Mouse (Mus musculus) limb, embryonic 15.5 days (tissue): ENCODE data around the gene Clmp. TPM values are rescaled to one million over a fixed set of nuclear protein-coding genes. Genes with fewer than 3 reads are reported as not detected.

Experiments used
- ATAC-seq: fragments of 200-750 bp; cut with Nextera tagmentation; 2 replicates; pipeline ENCODE4 v1.8.0; 2017; ENCODE audit warnings: low read depth, moderate TSS enrichment; ENCODE audit not compliant: insufficient number of reproducible peaks, low FRiP score, low TSS enrichment
- H3K27ac ChIP-seq: fragments of 300-500 bp; sonication (generic); 2 replicates; pipeline ENCODE4 v1.5.1; 2015; ENCODE audit warnings: moderate library complexity, mild to moderate bottlenecking, inconsistent platforms
- H3K27me3 ChIP-seq: fragments of 300-500 bp; sonication (generic); 2 replicates; pipeline ENCODE4 v1.6.1; 2015; ENCODE audit warnings: inconsistent platforms
- H3K36me3 ChIP-seq: fragments of 300-500 bp; sonication (generic); 2 replicates; pipeline ENCODE4 v1.6.1; 2015; ENCODE audit warnings: inconsistent platforms
- H3K4me1 ChIP-seq: fragments of 300-500 bp; sonication (generic); 2 replicates; pipeline ENCODE4 v1.6.1; 2015; ENCODE audit warnings: inconsistent platforms
- H3K4me2 ChIP-seq: fragments of 300-500 bp; sonication (generic); 2 replicates; pipeline ENCODE4 v1.6.1; 2015; ENCODE audit warnings: mild to moderate bottlenecking, inconsistent platforms
- H3K4me3 ChIP-seq: fragments of 300-500 bp; sonication (generic); 2 replicates; pipeline ENCODE4 v1.5.1; 2015; ENCODE audit warnings: mild to moderate bottlenecking, inconsistent platforms
- H3K9ac ChIP-seq: fragments of 300-500 bp; sonication (generic); 2 replicates; pipeline ENCODE4 v1.6.1; 2015; ENCODE audit warnings: inconsistent platforms
- H3K9me3 ChIP-seq: fragments of 300-500 bp; sonication (generic); 2 replicates; pipeline ENCODE4 v1.6.1; 2016; ENCODE audit warnings: inconsistent platforms
- WGBS: fragments of 180-500 bp; shearing (Covaris S2); methylation state at CpG from one replicate; pipeline ENCODE4 v1.1.7; 2015; 5-methylcytosine and 5-hydroxymethylcytosine counted together
- polyA plus RNA-seq: library from polyadenylated mRNA; unstranded; fragments of >200 nt; fragmentation: Nextera tagmentation; extraction: Ambion mirVana; gene quantifications from 2 replicates; pipeline ENCODE4 v1.2.1, GENCODE M21; 2015

Clmp gene
- polyA plus RNA-seq, 1 experiment from 2014 or later = 44.2 TPM

DNA sequence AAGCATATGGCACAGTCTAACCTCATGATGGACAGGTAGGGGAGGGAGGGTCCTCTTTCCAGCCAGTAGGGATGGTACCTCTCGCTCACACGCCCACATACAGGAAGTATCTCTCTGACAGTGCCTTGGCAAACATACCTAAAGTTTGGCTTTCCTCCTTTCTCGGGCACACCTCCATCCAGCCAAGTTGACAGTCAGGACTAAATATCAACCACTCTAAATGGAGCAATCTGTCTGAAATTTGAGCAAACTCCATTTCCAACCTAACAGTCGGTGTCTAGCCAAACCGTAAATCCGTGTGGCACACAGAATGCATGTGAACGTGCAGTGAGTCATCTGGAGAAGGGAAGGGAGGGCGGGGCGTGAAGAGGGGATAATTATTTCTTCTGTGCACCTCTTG lies 61.0 kb downstream of the Clmp start:
- Histone ChIP-seq H3K36me3 (no peaks in the 10 kb centered on the region), H3K4me2 (no peak overlapping the region), H3K27ac (peak overlapping the region; percentile 22; the same call in 1 of the 2 replicates), H3K27me3 (no peaks in the 10 kb centered on the region), H3K9me3 (no peaks in the 10 kb centered on the region), H3K9ac (no peak overlapping the region), H3K4me1 (peaks cover 25% of the 10 kb centered on the region; the same call in 1 of the 2 replicates), H3K4me3 (no peak overlapping the region)
- ATAC-seq = no peak
- WGBS = 51% methylated on average over 9 of the region's 9 CpGs

DNA sequence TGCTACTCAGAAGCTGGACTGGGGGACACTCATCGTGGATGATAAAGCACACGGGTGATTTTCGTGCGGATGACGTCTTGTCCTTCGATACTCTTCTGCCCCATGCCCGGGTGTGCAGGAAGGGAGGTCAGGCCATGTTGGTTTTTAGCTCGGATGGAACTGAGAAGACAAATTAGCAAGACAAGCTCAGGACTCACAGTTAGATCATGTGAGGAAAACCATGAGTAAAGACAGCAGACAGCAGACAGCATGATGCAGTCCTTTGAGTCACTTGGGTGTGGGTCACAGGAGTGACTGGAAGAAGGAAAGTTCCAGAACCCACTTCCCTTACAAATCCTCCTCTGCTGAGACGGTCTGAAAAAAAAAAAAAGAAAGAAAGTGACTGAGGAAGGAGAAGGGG lies 61.5 kb downstream of the Clmp start:
- Histone ChIP-seq H3K27ac (no peak overlapping the region), H3K27me3 (no peaks in the 10 kb centered on the region), H3K4me2 (no peak overlapping the region), H3K4me1 (peaks cover 27% of the 10 kb centered on the region; the same call in 1 of the 2 replicates), H3K9ac (no peak overlapping the region), H3K4me3 (no peak overlapping the region), H3K36me3 (no peaks in the 10 kb centered on the region), H3K9me3 (no peaks in the 10 kb centered on the region)
- 79% methylated on average over 9 of the region's 9 CpGs for WGBS
- ATAC-seq = no peak

DNA sequence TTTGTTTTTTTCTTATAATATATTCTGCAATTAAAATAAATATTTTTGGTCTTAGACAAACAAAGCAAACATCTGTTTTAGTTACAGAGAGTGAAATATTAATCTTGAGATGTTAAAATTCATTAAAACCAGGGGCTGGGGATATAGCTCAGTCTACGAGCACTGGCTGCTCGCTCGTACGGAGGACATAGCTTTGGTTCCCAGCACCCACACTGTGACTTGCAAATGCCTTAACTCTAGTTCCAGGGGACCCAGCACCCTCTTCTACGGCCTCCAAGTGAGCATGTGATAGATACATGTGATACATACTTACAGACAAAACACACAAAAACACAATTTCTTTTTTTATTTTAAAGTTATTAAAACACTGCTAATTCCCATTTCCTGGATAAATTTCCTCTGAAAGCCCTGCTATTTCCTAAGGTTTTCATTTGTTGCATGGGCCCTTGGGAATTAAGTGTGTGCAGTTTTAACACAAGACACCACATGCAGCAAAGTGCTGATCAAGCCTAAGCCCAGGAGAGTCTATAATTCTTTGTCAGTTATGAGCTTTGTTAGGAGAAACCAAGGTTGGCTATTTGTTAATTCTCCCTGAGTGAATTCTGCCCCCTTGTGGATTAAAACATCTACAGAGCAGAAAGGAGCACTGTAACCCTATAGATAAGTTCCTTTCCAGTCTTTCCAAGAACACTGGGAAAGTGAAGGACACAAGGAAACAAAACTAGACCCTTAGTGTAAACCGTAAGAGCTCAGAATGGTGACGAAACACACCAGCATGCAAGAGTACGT lies 64.3 kb downstream of the Clmp start:
- ATAC-seq = no peak
- 72% methylated on average over 8 of the region's 8 CpGs for WGBS
- Histone ChIP-seq H3K27me3 (no peaks in the 10 kb centered on the region), H3K4me1 (peaks cover 18% of the 10 kb centered on the region; the same call in 1 of the 2 replicates), H3K4me2 (no peak overlapping the region), H3K9me3 (no peaks in the 10 kb centered on the region), H3K27ac (no peak overlapping the region), H3K9ac (no peak overlapping the region), H3K4me3 (no peak overlapping the region), H3K36me3 (no peaks in the 10 kb centered on the region)

DNA sequence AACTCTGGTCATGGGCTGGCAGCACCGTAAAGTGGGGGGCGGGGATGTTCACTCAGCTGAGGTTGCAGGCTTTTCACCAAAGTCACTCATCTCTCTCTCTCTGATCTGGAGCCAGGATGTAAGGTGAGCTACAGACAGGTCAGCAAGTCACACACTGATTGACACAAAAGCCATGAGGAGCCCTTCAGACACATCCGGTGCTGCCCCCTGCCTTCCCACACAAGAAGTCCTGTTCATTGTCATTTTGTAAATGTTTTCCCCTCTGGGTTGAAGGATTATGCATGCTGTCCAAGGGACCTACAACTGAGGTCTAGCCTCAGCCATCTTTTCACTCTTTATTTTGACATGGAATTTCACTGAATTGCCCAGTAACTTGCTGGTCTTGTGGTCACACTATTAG lies 66.0 kb downstream of the Clmp start:
- Histone ChIP-seq H3K36me3 (no peaks in the 10 kb centered on the region), H3K4me3 (no peak overlapping the region), H3K4me2 (no peak overlapping the region), H3K27me3 (no peaks in the 10 kb centered on the region), H3K9me3 (no peaks in the 10 kb centered on the region), H3K27ac (no peak overlapping the region), H3K9ac (no peak overlapping the region), H3K4me1 (peaks cover 17% of the 10 kb centered on the region)
- WGBS = 49% methylated on average over 3 of the region's 3 CpGs
- ATAC-seq = no peak

DNA sequence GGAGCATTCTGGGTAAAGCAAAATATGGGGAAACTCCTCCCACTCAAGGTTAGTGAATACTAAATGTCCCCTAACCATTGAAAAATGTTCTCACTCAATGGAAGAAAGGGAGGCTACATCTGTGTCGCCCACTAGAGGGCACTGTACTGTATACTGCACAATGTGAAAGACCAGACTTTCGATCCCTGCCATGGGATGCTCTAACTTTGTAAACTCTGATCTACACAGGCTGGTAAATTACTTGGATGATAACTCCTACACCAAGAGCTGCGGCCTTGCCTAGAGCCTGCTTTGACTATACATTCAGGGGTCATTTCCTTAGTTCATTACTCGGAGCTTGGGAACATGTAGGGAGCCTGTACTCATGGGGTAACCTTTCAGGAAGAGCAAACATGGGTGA lies 70.6 kb downstream of the Clmp start:
- 26% methylated on average over 4 of the region's 4 CpGs for WGBS
- Histone ChIP-seq H3K4me3 (no peak overlapping the region), H3K9me3 (no peaks in the 10 kb centered on the region), H3K27ac (peak overlapping the region; percentile 57; the same call in 1 of the 2 replicates), H3K36me3 (peaks cover 5% of the 10 kb centered on the region; the same call in 1 of the 2 replicates), H3K4me2 (no peak overlapping the region), H3K27me3 (no peaks in the 10 kb centered on the region), H3K9ac (no peak overlapping the region), H3K4me1 (peaks cover 24% of the 10 kb centered on the region)
- ATAC-seq = no peak

DNA sequence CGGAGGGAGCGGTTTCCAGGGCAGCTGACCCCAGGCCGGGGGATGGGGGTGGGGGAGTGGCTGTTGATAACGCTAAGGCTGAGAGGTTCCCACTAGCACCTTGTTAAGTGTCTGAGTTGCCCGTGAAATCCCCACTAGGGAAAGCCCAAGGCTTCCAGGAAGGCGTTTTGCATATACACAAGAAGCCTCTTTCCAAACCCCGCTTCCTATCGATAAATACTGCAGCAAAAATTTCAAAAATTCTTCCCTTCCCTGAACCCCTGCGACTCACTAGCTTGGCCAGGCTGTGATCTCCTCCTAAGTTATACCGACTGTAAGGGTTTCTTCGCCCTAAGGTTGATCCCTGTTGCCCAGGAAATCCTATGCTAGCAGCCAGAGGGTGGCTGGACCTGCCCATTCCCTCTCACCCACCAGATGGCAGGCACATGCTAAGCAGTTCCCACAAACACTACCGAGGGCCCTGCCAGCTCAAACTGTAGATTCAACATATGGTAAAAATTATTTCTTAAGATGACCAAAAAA lies 71.4 kb downstream of the Clmp start:
- Histone ChIP-seq H3K9ac (no peak overlapping the region), H3K36me3 (peaks cover 11% of the 10 kb centered on the region; the same call in 1 of the 2 replicates), H3K9me3 (no peaks in the 10 kb centered on the region), H3K4me1 (peaks cover 18% of the 10 kb centered on the region), H3K4me2 (peak overlapping the region; percentile 43), H3K27ac (peak overlapping the region; percentile 57), H3K27me3 (no peaks in the 10 kb centered on the region), H3K4me3 (peak overlapping the region; percentile 28)
- WGBS = 15% methylated on average over 12 of the region's 12 CpGs
- ATAC-seq = peak; percentile 74; the same call in 1 of the 2 replicates

DNA sequence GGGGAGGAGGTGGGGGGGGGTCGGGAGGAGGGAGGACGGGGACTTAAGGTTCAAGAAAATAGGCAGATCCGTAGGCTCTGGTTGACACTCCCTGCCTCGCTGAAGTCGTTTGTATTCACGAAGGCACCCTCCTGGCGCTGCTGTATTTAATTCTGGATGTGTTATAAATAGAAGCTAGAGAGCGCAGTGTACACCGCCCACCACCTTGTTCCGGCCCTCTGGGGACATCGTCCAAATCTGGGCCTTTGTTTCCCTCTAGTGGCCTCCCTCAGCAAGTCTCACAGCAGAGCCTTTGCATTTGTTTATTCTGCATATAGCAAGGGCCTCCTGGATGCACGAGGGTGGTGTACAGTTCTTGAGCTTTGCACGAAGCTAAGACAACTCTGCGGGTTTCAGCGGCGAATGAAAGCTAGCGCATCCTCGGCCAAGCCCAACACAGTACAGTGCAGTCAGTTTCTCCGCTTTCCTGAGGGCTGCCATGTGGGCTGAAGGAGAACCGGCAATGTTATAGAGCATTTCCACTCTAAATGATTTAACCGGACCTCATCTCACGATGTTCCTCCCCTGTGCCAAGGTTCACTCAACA lies 72.0 kb downstream of the Clmp start:
- peaks cover 11% of the 10 kb centered on the region; the same call in 1 of the 2 replicates for H3K36me3 ChIP-seq
- no peaks in the 10 kb centered on the region for H3K9me3 ChIP-seq
- peak overlapping the region; percentile 28 for H3K4me3 ChIP-seq
- peaks cover 18% of the 10 kb centered on the region for H3K4me1 ChIP-seq
- H3K27ac ChIP-seq = peak overlapping the region; percentile 57
- no peak overlapping the region for H3K9ac ChIP-seq
- no peaks in the 10 kb centered on the region for H3K27me3 ChIP-seq
- ATAC-seq = peak; percentile 83
- peak overlapping the region; percentile 43 for H3K4me2 ChIP-seq
- 7% methylated on average over 22 of the region's 22 CpGs for WGBS

DNA sequence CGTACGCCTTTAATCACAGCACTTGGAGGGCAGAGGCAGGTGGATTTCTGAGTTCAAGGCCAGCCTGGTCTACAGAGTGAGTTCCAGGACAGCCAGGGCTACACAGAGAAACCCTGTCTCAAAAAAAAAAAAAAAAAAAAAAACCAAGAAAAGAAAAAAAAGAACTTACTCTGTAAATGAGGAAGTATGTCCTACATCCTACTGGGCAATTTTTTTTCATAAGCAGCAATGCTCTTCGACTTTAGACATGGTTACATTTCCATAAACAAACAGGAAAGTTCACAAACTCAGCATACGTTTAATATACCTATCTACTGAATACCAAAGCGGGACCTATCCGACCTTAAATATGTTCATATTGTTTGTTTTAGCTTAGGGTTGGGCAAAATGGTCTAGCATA lies 76.6 kb downstream of the Clmp start:
- Histone ChIP-seq H3K36me3 (peaks cover 36% of the 10 kb centered on the region), H3K4me2 (no peak overlapping the region), H3K4me1 (peaks cover 8% of the 10 kb centered on the region), H3K4me3 (no peak overlapping the region), H3K9ac (no peak overlapping the region), H3K27ac (no peak overlapping the region), H3K9me3 (no peaks in the 10 kb centered on the region), H3K27me3 (no peaks in the 10 kb centered on the region)
- 90% methylated on average over 6 of the region's 6 CpGs for WGBS
- ATAC-seq = no peak

DNA sequence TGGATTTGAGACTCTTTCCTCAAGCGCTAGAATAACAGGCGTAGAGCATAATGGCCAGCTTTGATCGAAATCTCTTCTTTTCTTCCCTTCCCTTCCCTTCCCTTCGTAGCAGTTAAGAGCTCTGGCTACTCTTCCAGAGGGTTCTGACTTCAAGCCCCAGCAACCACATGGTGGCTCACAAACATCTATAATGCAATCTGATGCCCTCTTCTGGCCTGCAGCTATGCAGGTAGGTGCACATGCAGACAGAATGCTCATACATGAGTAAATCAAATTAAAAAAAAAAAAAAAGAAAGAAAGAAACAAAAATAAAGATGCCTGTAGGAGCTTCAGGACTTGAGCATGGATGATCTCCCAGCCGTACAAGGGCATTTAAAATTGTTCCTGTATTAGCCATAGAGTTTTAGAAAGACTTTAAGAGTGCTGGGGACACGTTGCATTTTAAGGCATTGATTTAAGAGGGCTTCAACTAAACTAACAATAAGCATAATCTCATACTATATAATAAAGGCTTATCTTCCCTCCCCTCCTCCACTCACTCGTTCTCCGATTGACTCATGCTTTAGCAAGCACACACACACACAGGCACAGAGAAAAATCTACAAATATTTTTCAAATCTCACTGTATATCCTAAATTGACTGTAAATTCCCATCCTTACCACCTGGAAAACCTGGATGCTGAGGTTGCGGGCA lies 79.3 kb downstream of the Clmp start:
- H3K4me1 ChIP-seq = no peaks in the 10 kb centered on the region
- no peak overlapping the region for H3K27ac ChIP-seq
- peaks cover 37% of the 10 kb centered on the region for H3K36me3 ChIP-seq
- H3K4me3 ChIP-seq = no peak overlapping the region
- WGBS = 89% methylated on average over 8 of the region's 9 CpGs
- H3K27me3 ChIP-seq = no peaks in the 10 kb centered on the region
- no peak overlapping the region for H3K9ac ChIP-seq
- H3K4me2 ChIP-seq = no peak overlapping the region
- no peak for ATAC-seq
- H3K9me3 ChIP-seq = no peaks in the 10 kb centered on the region

DNA sequence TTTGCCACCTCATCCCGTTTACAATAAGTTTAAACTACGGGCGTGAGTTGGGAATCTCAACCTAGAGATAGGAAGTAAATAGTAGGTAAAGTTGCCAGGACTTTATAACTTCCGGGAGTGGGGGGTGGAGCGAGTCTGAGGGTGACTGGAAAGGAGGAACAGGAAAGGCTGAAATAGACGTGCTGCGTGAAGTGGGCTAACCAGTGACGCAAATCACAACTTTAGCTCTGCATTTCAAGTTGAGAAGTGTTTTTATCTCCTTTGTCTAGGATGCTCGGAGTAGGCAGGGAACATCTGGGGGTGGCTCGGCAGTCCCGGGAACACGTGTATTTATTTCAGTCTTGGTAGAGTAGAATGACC lies 79.8 kb downstream of the Clmp start:
- H3K9me3 ChIP-seq = no peaks in the 10 kb centered on the region
- WGBS = 71% methylated on average over 12 of the region's 12 CpGs
- peaks cover 41% of the 10 kb centered on the region for H3K36me3 ChIP-seq
- H3K4me1 ChIP-seq = no peaks in the 10 kb centered on the region
- H3K4me2 ChIP-seq = no peak overlapping the region
- H3K27ac ChIP-seq = no peak overlapping the region
- no peak overlapping the region for H3K9ac ChIP-seq
- H3K4me3 ChIP-seq = no peak overlapping the region
- no peaks in the 10 kb centered on the region for H3K27me3 ChIP-seq
- ATAC-seq = no peak

DNA sequence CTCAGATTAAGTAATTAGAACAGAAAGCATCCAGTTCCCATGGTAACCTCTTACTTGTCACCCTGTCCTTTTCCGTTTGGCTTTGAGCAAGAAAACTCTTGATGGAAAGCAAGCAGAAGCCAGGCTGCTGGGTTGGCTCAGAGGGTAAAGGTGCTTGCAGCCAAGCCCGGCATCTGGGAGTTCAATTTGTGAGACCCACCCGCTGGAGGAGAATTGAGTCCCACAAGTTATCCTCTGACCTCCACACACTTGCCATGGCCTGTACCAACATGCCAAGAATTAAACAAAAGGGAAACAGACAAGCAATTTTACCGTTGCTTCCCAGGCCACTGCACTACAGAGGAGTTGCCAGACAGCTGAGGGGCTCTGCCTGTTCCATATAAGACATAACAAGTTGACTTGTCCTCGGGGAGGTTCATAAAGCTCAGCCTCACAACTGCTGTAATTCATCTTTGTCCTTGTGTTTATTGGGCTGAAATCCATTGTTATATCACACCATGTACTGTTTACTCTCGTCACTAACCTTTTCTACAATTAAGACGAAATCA lies 80.4 kb downstream of the Clmp start:
- no peak overlapping the region for H3K4me2 ChIP-seq
- H3K4me1 ChIP-seq = no peaks in the 10 kb centered on the region
- no peaks in the 10 kb centered on the region for H3K27me3 ChIP-seq
- 65% methylated on average over 7 of the region's 7 CpGs for WGBS
- H3K9ac ChIP-seq = no peak overlapping the region
- no peaks in the 10 kb centered on the region for H3K9me3 ChIP-seq
- H3K4me3 ChIP-seq = no peak overlapping the region
- no peak for ATAC-seq
- H3K27ac ChIP-seq = no peak overlapping the region
- peaks cover 41% of the 10 kb centered on the region for H3K36me3 ChIP-seq
